Mouse (Mus musculus): ENCODE measurements around the gene Kndc1. TPM values are rescaled to one million over a fixed set of nuclear protein-coding genes. Genes with fewer than 3 reads are reported as not detected.

Kndc1 gene
- polyA plus RNA-seq, 1 experiment: 0.02 TPM

DNA sequence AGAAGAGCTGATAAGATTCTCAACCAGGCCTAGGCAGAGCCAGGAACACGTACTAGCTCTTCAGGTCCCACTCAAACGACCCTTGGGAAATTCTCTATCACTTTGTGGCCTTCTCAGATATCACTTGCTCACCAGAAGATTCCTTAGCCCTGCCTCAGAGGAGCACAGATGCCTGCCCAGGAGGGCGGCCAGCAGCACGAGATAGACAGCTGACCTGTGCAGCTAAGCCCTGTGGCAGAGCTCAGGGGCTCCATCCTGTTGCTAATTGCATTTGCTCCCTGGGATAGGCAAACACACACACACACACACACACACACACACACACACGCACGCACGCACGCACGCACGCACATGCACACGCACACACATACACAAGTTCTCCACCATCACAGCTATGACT is 87.6 kb downstream of the Kndc1 start:
- H3K36me3 ChIP-seq (ENCODE audit: control insufficient read depth, insufficient read depth, low read length): no peaks in the 10 kb centered on the region
- no peaks in the 10 kb centered on the region for H3K27me3 ChIP-seq (replicated peaks; ENCODE audit: control insufficient read depth, insufficient read depth, low read length)
- no peak overlapping the region for H3K4me3 ChIP-seq (ENCODE audit: insufficient read depth, low read depth, low read length)
- WGBS: 86% methylated on average over 11 of the region's 11 CpGs
- H3K4me1 ChIP-seq (ENCODE audit: control insufficient read depth, insufficient read depth, low read length): no peaks in the 10 kb centered on the region
- no peak overlapping the region for H3K27ac ChIP-seq (ENCODE audit: insufficient read depth, low read depth, low read length)
- TF ChIP-seq CTCF (conservative IDR thresholded peaks at IDR 0.05; ENCODE audit: insufficient read depth, insufficient read length, low read depth, low read length): no peak
- TF ChIP-seq POLR2A (IDR thresholded peaks at IDR 0.05; ENCODE audit: low read depth, low read length): no peak
- no peak for DNase-seq

DNA sequence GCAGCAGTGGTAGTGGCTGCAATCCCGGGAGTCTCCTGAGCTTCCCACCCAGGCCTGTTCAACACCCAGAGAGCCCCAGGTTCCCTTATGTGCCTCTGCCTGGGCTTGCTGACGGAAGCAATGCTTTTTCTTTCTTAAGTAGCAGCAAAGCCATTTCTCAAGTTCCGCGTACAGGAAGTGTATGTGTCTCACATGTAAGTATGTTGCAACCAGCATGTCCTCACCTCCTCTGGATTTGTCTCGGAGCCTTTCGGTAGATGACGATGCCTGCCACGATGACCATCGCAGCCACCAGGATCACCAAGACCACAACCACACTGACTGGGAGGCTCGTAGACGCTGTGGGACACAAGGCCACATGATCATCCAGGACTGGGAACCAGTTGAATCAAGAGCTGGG is 90.0 kb downstream of the Kndc1 start:
- no peak for DNase-seq
- Histone ChIP-seq H3K27me3 (replicated peaks; ENCODE audit: control insufficient read depth, insufficient read depth, low read length) (no peaks in the 10 kb centered on the region), H3K4me1 (ENCODE audit: control insufficient read depth, insufficient read depth, low read length) (no peaks in the 10 kb centered on the region), H3K36me3 (ENCODE audit: control insufficient read depth, insufficient read depth, low read length) (no peaks in the 10 kb centered on the region), H3K27ac (ENCODE audit: insufficient read depth, low read depth, low read length) (no peak overlapping the region), H3K4me3 (ENCODE audit: insufficient read depth, low read depth, low read length) (no peak overlapping the region)
- 94% methylated on average over 11 of the region's 11 CpGs for WGBS
- TF ChIP-seq CTCF (conservative IDR thresholded peaks at IDR 0.05; ENCODE audit: insufficient read depth, insufficient read length, low read depth, low read length): no peak
- no peak for TF ChIP-seq POLR2A (IDR thresholded peaks at IDR 0.05; ENCODE audit: low read depth, low read length)

DNA sequence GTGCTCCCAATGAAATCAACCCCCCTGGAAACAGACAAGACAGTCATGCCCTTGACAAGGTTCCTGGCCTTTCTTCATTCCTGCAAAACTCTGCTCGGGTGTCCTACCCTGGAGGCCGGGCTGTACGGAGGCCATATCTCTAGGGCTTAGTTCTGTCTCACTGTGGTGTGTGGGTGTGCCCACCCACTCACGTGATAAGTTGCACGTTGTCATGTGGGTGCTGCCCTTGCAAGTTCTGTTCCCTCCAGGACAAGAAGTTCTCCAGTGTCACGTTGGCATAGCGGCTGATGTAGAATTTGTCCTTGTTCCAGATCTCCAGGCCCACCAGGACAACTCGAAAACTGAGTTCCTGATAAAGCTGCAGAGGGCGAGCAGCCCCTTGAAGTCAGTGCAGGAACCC is 93.8 kb downstream of the Kndc1 start:
- no peak overlapping the region for H3K27ac ChIP-seq (ENCODE audit: insufficient read depth, low read depth, low read length)
- 84% methylated on average over 9 of the region's 9 CpGs for WGBS

DNA sequence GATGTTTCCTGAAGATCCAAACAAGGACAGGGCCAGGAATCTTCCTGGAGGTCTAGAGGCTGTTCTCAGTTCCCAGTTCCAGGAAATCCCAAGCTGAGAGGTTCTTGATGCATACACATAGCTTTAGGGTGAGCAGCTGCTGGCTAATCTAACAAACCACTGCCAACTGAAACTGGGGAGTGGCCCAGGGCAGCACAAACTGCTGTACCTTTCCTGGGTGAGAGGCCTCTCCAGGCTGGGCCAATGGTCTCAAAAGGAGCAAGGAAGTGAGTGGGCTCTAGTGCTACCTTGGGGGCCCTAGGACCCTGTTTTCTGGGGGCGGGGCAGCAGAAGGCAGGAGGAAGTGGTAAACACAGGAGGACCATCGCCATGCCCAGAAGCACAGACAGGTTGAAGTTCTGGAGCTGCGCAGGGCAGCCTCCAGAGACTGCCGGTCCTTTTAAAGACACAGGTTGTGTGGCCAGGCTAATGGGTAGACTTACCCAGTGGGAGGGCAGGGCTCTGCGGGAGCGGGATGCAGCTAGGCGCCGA is 96.4 kb downstream of the Kndc1 start:
- H3K27me3 ChIP-seq (replicated peaks; ENCODE audit: control insufficient read depth, insufficient read depth, low read length): no peaks in the 10 kb centered on the region
- DNase-seq: no peak
- H3K4me3 ChIP-seq (ENCODE audit: insufficient read depth, low read depth, low read length): no peak overlapping the region
- TF ChIP-seq CTCF (conservative IDR thresholded peaks at IDR 0.05; ENCODE audit: insufficient read depth, insufficient read length, low read depth, low read length) (no peak), POLR2A (IDR thresholded peaks at IDR 0.05; ENCODE audit: low read depth, low read length) (no peak)
- H3K4me1 ChIP-seq (ENCODE audit: control insufficient read depth, insufficient read depth, low read length): no peaks in the 10 kb centered on the region
- H3K36me3 ChIP-seq (ENCODE audit: control insufficient read depth, insufficient read depth, low read length): no peaks in the 10 kb centered on the region
- WGBS: 72% methylated on average over 8 of the region's 8 CpGs
- no peak overlapping the region for H3K27ac ChIP-seq (ENCODE audit: insufficient read depth, low read depth, low read length)

More for the DNA sequence above, 93.8 kb downstream of the Kndc1 start:
- Histone ChIP-seq H3K36me3 (ENCODE audit: control insufficient read depth, insufficient read depth, low read length) (no peaks in the 10 kb centered on the region), H3K4me1 (ENCODE audit: control insufficient read depth, insufficient read depth, low read length) (no peaks in the 10 kb centered on the region), H3K27me3 (replicated peaks; ENCODE audit: control insufficient read depth, insufficient read depth, low read length) (no peaks in the 10 kb centered on the region), H3K4me3 (ENCODE audit: insufficient read depth, low read depth, low read length) (no peak overlapping the region)
- no peak for DNase-seq
- TF ChIP-seq CTCF (conservative IDR thresholded peaks at IDR 0.05; ENCODE audit: insufficient read depth, insufficient read length, low read depth, low read length) (no peak), POLR2A (IDR thresholded peaks at IDR 0.05; ENCODE audit: low read depth, low read length) (no peak)

Other genes with a start within 250 kb of the Kndc1 start
- 0.24 and 0.25 TPM in 2 replicates for gene Cfap46, start 210.9 kb upstream of the Kndc1 start, polyA plus RNA-seq (2012; rRNA removed)
- 0.16 and 0.17 TPM in 2 replicates for gene Adgra1, start 60.5 kb upstream of the Kndc1 start, polyA plus RNA-seq (2012; rRNA removed)
- 0.13 TPM in 1 of 2 replicates, not detected in the other for gene Utf1, start 49.1 kb downstream of the Kndc1 start, polyA plus RNA-seq (2012; rRNA removed)
- gene 6430531B16Rik, start 84.1 kb downstream of the Kndc1 start, polyA plus RNA-seq (2012; rRNA removed): 0.13 and 0.29 TPM in 2 replicates
- gene Adam8, start 97.9 kb downstream of the Kndc1 start, polyA plus RNA-seq (2012; rRNA removed): 1.8 and 2.2 TPM in 2 replicates
- 28.6 and 43.3 TPM in 2 replicates for gene Zfp511, start 141.7 kb downstream of the Kndc1 start, polyA plus RNA-seq (2012; rRNA removed)
- gene Tubgcp2, start 142.0 kb downstream of the Kndc1 start, polyA plus RNA-seq (2012; rRNA removed): 19.9 and 20.0 TPM in 2 replicates
- not detected in 2 replicates for gene Msx3, start 154.4 kb downstream of the Kndc1 start, polyA plus RNA-seq (2012; rRNA removed)
- 0.16 and 0.52 TPM in 2 replicates for gene Caly, start 187.9 kb downstream of the Kndc1 start, polyA plus RNA-seq (2012; rRNA removed)
- 1.1 and 1.9 TPM in 2 replicates for gene Prap1, start 198.7 kb downstream of the Kndc1 start, polyA plus RNA-seq (2012; rRNA removed)
- gene Fuom, start 207.7 kb downstream of the Kndc1 start, polyA plus RNA-seq (2012; rRNA removed): 147 and 161 TPM in 2 replicates
- gene Paox, start 221.1 kb downstream of the Kndc1 start, polyA plus RNA-seq (2012; rRNA removed): 10.4 and 12.0 TPM in 2 replicates
- 381 and 422 TPM in 2 replicates for gene Echs1, start 221.8 kb downstream of the Kndc1 start, polyA plus RNA-seq (2012; rRNA removed)
- gene Mtg1, start 242.9 kb downstream of the Kndc1 start, polyA plus RNA-seq (2012; rRNA removed): 40.3 and 45.1 TPM in 2 replicates